Mouse (Mus musculus) liver, postnatal 0 days (tissue): ENCODE measurements at regions not wholly inside any gene's neighbourhood (a gene's known extent, or its start where the extent isn't known, plus 50 kb on each side); places are given as distances from the start of the nearest gene placed in this dataset.

Experiments used
- ATAC-seq: fragments of 200-750 bp; cut with Nextera tagmentation; 2 replicates; pipeline ENCODE4 v1.8.0; 2017; ENCODE audit warnings: mild to moderate bottlenecking, moderate library complexity
- DNase-seq: peaks from one replicate; pipeline ENCODE4 v3.0.0-alpha.2; 2016
- H3K27ac ChIP-seq: fragments of 300-500 bp; sonication (generic); 2 replicates; pipeline ENCODE4 v1.5.1; 2014; ENCODE audit warnings: antibody characterized with exemption, moderate library complexity, mild to moderate bottlenecking, low read depth
- H3K27me3 ChIP-seq: fragments of 300-500 bp; sonication (generic); 2 replicates; pipeline ENCODE4 v1.6.1; 2014; ENCODE audit warnings: low read length, control low read depth, mixed read lengths; ENCODE audit not compliant: insufficient read depth
- H3K36me3 ChIP-seq: fragments of 300-500 bp; sonication (generic); replicated peaks from 2 replicates; pipeline ENCODE4 v1.6.1; 2014; ENCODE audit warnings: mild to moderate bottlenecking, control low read depth, low read length, moderate library complexity, mixed read lengths; ENCODE audit not compliant: insufficient read depth
- H3K4me1 ChIP-seq: fragments of 300-500 bp; sonication (generic); 2 replicates; pipeline ENCODE4 v1.6.1; 2014; ENCODE audit warnings: antibody characterized with exemption, mild to moderate bottlenecking, control low read depth; ENCODE audit not compliant: insufficient read depth
- H3K4me2 ChIP-seq: fragments of 300-500 bp; sonication (generic); 2 replicates; pipeline ENCODE4 v1.6.1; 2014; ENCODE audit warnings: low read depth, mild to moderate bottlenecking, low read length, moderate library complexity, mixed read lengths
- H3K4me3 ChIP-seq: fragments of 300-500 bp; sonication (generic); 2 replicates; pipeline ENCODE4 v1.5.1; 2014; ENCODE audit warnings: low read depth, low read length
- H3K9ac ChIP-seq: fragments of 300-500 bp; sonication (generic); replicated peaks from 2 replicates; pipeline ENCODE4 v1.6.1; 2014; ENCODE audit warnings: mild to moderate bottlenecking, moderate library complexity
- H3K9me3 ChIP-seq: fragments of 300-500 bp; sonication (generic); 2 replicates; pipeline ENCODE4 v1.6.1; 2016; ENCODE audit warnings: mild to moderate bottlenecking, control low read depth, low read length, mixed read lengths
- CTCF ChIP-seq: sonication (generic); IDR thresholded peaks from 2 replicates; pipeline ENCODE4 v1.5.1; 2016; ENCODE audit warnings: antibody characterized with exemption, low read depth
- EP300 ChIP-seq: IDR thresholded peaks from 2 replicates; pipeline ENCODE4 v1.6.1; 2016; ENCODE audit warnings: antibody characterized with exemption, low read depth, mild to moderate bottlenecking
- WGBS: fragments of 180-500 bp; shearing (Covaris S2); extraction: QIAGEN DNeasy Blood & Tissue Kit; methylation state at CpG from one replicate; pipeline ENCODE4 v1.1.7; 2014; ENCODE audit not compliant: insufficient replicate concordance; 5-methylcytosine and 5-hydroxymethylcytosine counted together

GRCm38 (mm10) chr1:57243607-57244408 is 133.6 kb upstream of the 1700066M21Rik start:
- Histone ChIP-seq H3K9ac (no peak overlapping the region), H3K36me3 (no peaks in the 10 kb centered on the region), H3K9me3 (no peaks in the 10 kb centered on the region), H3K4me1 (no peaks in the 10 kb centered on the region), H3K27ac (no peak overlapping the region), H3K27me3 (no peaks in the 10 kb centered on the region), H3K4me3 (no peak overlapping the region), H3K4me2 (no peak overlapping the region)
- ATAC-seq (no peak), DNase-seq (no peak)
- TF ChIP-seq EP300 = no peak
- no peak for TF ChIP-seq CTCF
- WGBS = 72% methylated on average over 6 of the region's 6 CpGs

- Histone ChIP-seq H3K4me3 (no peak overlapping the region), H3K4me2 (no peak overlapping the region), H3K9me3 (no peaks in the 10 kb centered on the region), H3K4me1 (no peaks in the 10 kb centered on the region), H3K27me3 (no peaks in the 10 kb centered on the region), H3K9ac (no peak overlapping the region), H3K27ac (no peak overlapping the region), H3K36me3 (no peaks in the 10 kb centered on the region)
- TF ChIP-seq EP300 (no peak), CTCF (no peak)
- ATAC-seq = no peak
- WGBS = 68% methylated on average over 7 of the region's 7 CpGs
- DNase-seq = no peak
These were observed 117.8 kb upstream of the 1700066M21Rik start for GRCm38 (mm10) chr1:57259626-57260025.

- TF ChIP-seq EP300 = no peak
- no peak for TF ChIP-seq CTCF
- Histone ChIP-seq H3K27me3 (no peaks in the 10 kb centered on the region), H3K4me2 (no peak overlapping the region), H3K4me1 (no peaks in the 10 kb centered on the region), H3K27ac (no peak overlapping the region), H3K9me3 (no peaks in the 10 kb centered on the region), H3K36me3 (no peaks in the 10 kb centered on the region), H3K4me3 (no peak overlapping the region), H3K9ac (no peak overlapping the region)
- WGBS = 51% methylated on average over 12 of the region's 12 CpGs
- ATAC-seq (no peak), DNase-seq (no peak)
These were observed 112.2 kb upstream of the 1700066M21Rik start for GRCm38 (mm10) chr1:57265012-57265760.

GRCm38 (mm10) chr1:57266695-57267094 is 110.7 kb upstream of the 1700066M21Rik start:
- Histone ChIP-seq H3K27me3 (no peaks in the 10 kb centered on the region), H3K36me3 (no peaks in the 10 kb centered on the region), H3K4me3 (no peak overlapping the region), H3K27ac (no peak overlapping the region), H3K4me1 (no peaks in the 10 kb centered on the region), H3K4me2 (no peak overlapping the region), H3K9me3 (no peaks in the 10 kb centered on the region), H3K9ac (no peak overlapping the region)
- 58% methylated on average over 4 of the region's 4 CpGs for WGBS
- TF ChIP-seq EP300 (no peak), CTCF (no peak)
- ATAC-seq = no peak
- no peak for DNase-seq

- TF ChIP-seq EP300 = no peak
- no peak for TF ChIP-seq CTCF
- H3K4me1 ChIP-seq = no peaks in the 10 kb centered on the region
- ATAC-seq = no peak
- no peak for DNase-seq
- WGBS = 10% methylated on average over 2 of the region's 2 CpGs
- H3K27ac ChIP-seq = no peak overlapping the region
- no peaks in the 10 kb centered on the region for H3K36me3 ChIP-seq
- no peak overlapping the region for H3K4me2 ChIP-seq
- no peaks in the 10 kb centered on the region for H3K27me3 ChIP-seq
- no peaks in the 10 kb centered on the region for H3K9me3 ChIP-seq
- no peak overlapping the region for H3K4me3 ChIP-seq
- H3K9ac ChIP-seq = no peak overlapping the region
These were observed 109.6 kb upstream of the 1700066M21Rik start for GRCm38 (mm10) chr1:57267851-57268250.

- peak; percentile 53 for TF ChIP-seq CTCF
- no peak for TF ChIP-seq EP300
- Histone ChIP-seq H3K27ac (no peak overlapping the region), H3K4me2 (no peak overlapping the region), H3K27me3 (no peaks in the 10 kb centered on the region), H3K36me3 (no peaks in the 10 kb centered on the region), H3K9me3 (no peaks in the 10 kb centered on the region), H3K4me1 (no peaks in the 10 kb centered on the region), H3K9ac (no peak overlapping the region), H3K4me3 (no peak overlapping the region)
- DNase-seq (peak; percentile 46), ATAC-seq (no peak)
- WGBS = 40% methylated on average over 13 of the region's 13 CpGs
These were observed 107.6 kb upstream of the 1700066M21Rik start for GRCm38 (mm10) chr1:57269679-57270354.
